Mouse (Mus musculus) lung, embryonic 14.5 days (tissue): ENCODE data around the gene Serpina3j. TPM values are rescaled to one million over a fixed set of nuclear protein-coding genes. Genes with fewer than 3 reads are reported as not detected.
"Not testable (repeated sequence)": the region's sequence is repeated elsewhere in the genome, so short reads cannot be mapped to it uniquely, and the experiment has no call there.

Experiments
- ATAC-seq: fragments of 200-750 bp; cut with Nextera tagmentation; 2 replicates; pipeline ENCODE4 v1.8.0; 2017; ENCODE audit warnings: mild to moderate bottlenecking, moderate TSS enrichment, moderate library complexity; ENCODE audit not compliant: insufficient read depth
- DNase-seq: peaks from one replicate; pipeline ENCODE4 v3.0.0-alpha.2; 2015
- H3K27ac ChIP-seq: fragments of 300-500 bp; sonication (generic); 2 replicates; pipeline ENCODE4 v1.5.1; 2014; ENCODE audit warnings: low read depth, mild to moderate bottlenecking, moderate library complexity
- H3K27me3 ChIP-seq: fragments of 300-500 bp; sonication (generic); 2 replicates; pipeline ENCODE4 v1.6.1; 2014; ENCODE audit warnings: low read length, control low read depth; ENCODE audit not compliant: insufficient read depth
- H3K36me3 ChIP-seq: fragments of 300-500 bp; sonication (generic); 2 replicates; pipeline ENCODE4 v1.6.1; 2014; ENCODE audit warnings: control low read depth; ENCODE audit not compliant: insufficient read depth
- H3K4me1 ChIP-seq: fragments of 300-500 bp; sonication (generic); 2 replicates; pipeline ENCODE4 v1.6.1; 2014; ENCODE audit warnings: antibody characterized with exemption, control low read depth; ENCODE audit not compliant: insufficient read depth
- H3K4me2 ChIP-seq: fragments of 300-500 bp; sonication (generic); 2 replicates; pipeline ENCODE4 v1.6.1; 2014; ENCODE audit warnings: mild to moderate bottlenecking
- H3K4me3 ChIP-seq: fragments of 300-500 bp; sonication (generic); 2 replicates; pipeline ENCODE4 v1.5.1; 2014; ENCODE audit warnings: low read depth, low read length
- H3K9ac ChIP-seq: fragments of 300-500 bp; sonication (generic); 2 replicates; pipeline ENCODE4 v1.6.1; 2014
- H3K9me3 ChIP-seq: fragments of 300-500 bp; sonication (generic); 2 replicates; pipeline ENCODE4 v1.6.1; 2016; ENCODE audit warnings: low read depth, low read length, control low read depth
- CTCF ChIP-seq: IDR thresholded peaks from 2 replicates; pipeline ENCODE4 v1.5.1; 2016; ENCODE audit warnings: antibody characterized with exemption, low read depth
- WGBS: fragments of 180-500 bp; shearing (Covaris S2); extraction: QIAGEN DNeasy Blood & Tissue Kit; methylation state at CpG from one replicate; pipeline ENCODE4 v1.1.7; 2014; 5-methylcytosine and 5-hydroxymethylcytosine counted together
- polyA plus RNA-seq: library from polyadenylated mRNA; unstranded; fragments of >200 nt; fragmentation: Nextera tagmentation; extraction: Ambion mirVana; gene quantifications from 2 replicates; pipeline ENCODE4 v1.2.1, GENCODE M21; 2014

The Serpina3j gene
- polyA plus RNA-seq, 1 experiment from 2014 or later, result not detected

DNA sequence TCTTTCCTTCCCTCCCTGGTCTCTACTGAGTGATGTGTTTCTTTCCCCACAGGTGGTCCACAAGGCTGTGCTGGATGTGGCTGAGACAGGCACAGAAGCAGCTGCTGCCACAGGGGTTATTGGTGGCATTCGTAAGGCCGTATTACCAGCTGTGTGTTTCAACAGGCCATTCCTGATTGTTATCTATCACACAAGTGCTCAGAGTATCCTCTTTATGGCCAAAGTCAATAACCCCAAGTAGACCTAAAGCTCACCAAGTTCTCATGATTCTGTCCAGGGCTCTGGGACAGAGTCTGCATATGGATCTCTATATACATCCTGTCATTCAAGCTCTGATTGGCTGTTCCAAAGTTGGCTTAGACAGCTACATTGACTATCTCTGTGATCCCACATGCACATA, 30.8 kb downstream of the Serpina3j start:
- no peaks in the 10 kb centered on the region for H3K9me3 ChIP-seq
- 66% methylated on average over 2 of the region's 2 CpGs for WGBS
- no peak overlapping the region for H3K4me2 ChIP-seq
- no peak for ATAC-seq
- no peaks in the 10 kb centered on the region for H3K36me3 ChIP-seq
- no peak for TF ChIP-seq CTCF
- H3K27me3 ChIP-seq, result no peaks in the 10 kb centered on the region
- H3K4me1 ChIP-seq, result no peaks in the 10 kb centered on the region
- H3K4me3 ChIP-seq, result no peak overlapping the region
- no peak overlapping the region for H3K27ac ChIP-seq
- no peak for DNase-seq
- no peak overlapping the region for H3K9ac ChIP-seq

DNA sequence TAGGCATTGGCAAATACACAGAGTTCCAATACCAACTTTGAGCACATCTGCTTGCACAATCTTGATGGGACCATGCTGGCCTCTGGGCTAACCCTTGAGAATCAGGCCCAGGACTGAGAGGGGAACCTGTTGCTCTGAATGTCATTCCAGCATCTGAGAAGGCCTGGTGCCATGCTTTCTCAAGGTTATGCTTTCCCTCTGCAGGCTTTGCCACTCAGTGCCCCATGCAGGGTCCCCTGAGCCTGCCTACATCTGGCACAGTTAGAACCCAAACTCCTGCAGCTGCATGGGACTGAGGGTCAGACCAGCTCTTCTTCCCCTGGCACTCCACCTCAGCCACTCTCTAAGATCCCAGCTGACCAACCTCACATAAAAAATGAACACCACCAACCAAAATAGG, 31.4 kb downstream of the Serpina3j start:
- ATAC-seq, result no peak
- Histone ChIP-seq H3K9me3 (no peaks in the 10 kb centered on the region), H3K27me3 (no peaks in the 10 kb centered on the region), H3K9ac (no peak overlapping the region), H3K36me3 (no peaks in the 10 kb centered on the region), H3K4me1 (no peaks in the 10 kb centered on the region), H3K4me3 (no peak overlapping the region), H3K4me2 (no peak overlapping the region), H3K27ac (no peak overlapping the region)
- no peak for DNase-seq
- no peak for TF ChIP-seq CTCF

DNA sequence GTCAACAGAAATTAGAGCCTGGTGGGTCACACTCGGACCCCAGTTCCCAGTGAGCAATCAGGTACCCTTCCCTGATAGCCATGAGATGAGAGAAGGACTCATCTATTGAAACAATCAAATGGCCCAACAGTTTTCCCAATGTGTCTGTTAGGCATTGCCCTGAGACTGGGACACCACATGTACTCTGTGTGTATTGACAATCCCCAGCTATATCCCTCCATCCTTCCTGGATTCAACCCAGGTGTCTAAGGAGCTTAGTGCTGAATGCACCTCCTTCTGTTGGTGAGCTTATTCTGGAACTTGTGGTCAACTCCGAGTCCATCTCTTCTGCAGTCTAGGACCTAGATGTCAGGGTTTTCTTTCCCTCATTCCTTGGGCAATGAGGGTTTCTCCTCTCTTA, 32.7 kb downstream of the Serpina3j start:
- 81% methylated on average over 2 of the region's 2 CpGs for WGBS
- H3K36me3 ChIP-seq, result no peaks in the 10 kb centered on the region
- H3K27ac ChIP-seq, result no peak overlapping the region
- no peak for ATAC-seq
- no peak overlapping the region for H3K4me2 ChIP-seq
- DNase-seq, result no peak
- no peaks in the 10 kb centered on the region for H3K27me3 ChIP-seq
- no peak overlapping the region for H3K4me3 ChIP-seq
- H3K9ac ChIP-seq, result no peak overlapping the region
- no peaks in the 10 kb centered on the region for H3K9me3 ChIP-seq
- TF ChIP-seq CTCF, result no peak
- no peaks in the 10 kb centered on the region for H3K4me1 ChIP-seq

DNA sequence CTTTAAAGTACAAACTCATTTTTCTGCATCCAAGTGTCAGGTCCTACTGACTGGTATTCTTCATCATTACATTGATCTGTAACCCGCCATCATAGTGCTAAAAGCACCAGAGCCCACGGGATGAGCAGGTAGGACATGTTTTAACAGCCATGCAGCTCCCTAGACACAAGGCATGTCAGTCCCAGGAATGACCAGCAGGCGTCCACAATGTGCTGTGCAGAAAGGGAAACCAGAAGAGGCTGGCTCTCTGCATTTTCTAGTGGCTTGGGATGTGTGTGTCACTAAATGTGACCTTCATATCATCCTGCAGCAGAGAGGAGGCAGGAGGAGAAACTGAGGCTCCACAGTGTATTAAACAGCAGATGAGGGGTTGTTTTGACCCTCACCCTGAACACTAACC, 37.5 kb downstream of the Serpina3j start:
- ATAC-seq, H3K9me3 ChIP-seq, H3K4me3 ChIP-seq, H3K36me3 ChIP-seq, H3K4me2 ChIP-seq, H3K9ac ChIP-seq, H3K4me1 ChIP-seq, H3K27me3 ChIP-seq, H3K27ac ChIP-seq: not testable (repeated sequence)
- 26% methylated on average over 3 of the region's 3 CpGs for WGBS
- DNase-seq, result peak; percentile 63
- TF ChIP-seq CTCF, result peak; percentile 60

DNA sequence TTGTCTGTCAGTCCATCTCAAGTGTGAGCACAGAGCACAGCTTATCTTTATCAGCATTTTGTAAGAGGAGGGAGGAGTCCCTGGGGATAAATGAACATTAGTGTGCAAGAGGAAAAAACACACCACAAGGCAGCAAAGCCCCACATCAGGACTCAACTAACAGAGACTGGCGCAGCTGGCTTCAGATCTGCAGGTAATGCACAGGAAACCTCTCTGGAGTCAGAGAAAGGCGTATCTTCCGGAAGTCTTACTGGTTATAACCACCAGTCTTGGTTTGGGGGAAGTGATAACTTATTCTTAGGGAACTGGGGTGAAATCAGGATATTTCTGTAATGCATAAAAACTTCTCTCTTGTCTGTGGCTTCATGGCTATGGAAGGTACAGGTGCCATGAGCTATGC, 41.7 kb downstream of the Serpina3j start:
- H3K9ac ChIP-seq, result no peak overlapping the region
- no peak overlapping the region for H3K4me2 ChIP-seq
- no peaks in the 10 kb centered on the region for H3K4me1 ChIP-seq
- H3K4me3 ChIP-seq, result no peak overlapping the region
- TF ChIP-seq CTCF, result no peak
- WGBS, result 87% methylated on average over 3 of the region's 3 CpGs
- H3K9me3 ChIP-seq, result no peaks in the 10 kb centered on the region
- H3K27ac ChIP-seq, result no peak overlapping the region
- no peak for DNase-seq
- ATAC-seq, result no peak
- no peaks in the 10 kb centered on the region for H3K27me3 ChIP-seq
- no peaks in the 10 kb centered on the region for H3K36me3 ChIP-seq

DNA sequence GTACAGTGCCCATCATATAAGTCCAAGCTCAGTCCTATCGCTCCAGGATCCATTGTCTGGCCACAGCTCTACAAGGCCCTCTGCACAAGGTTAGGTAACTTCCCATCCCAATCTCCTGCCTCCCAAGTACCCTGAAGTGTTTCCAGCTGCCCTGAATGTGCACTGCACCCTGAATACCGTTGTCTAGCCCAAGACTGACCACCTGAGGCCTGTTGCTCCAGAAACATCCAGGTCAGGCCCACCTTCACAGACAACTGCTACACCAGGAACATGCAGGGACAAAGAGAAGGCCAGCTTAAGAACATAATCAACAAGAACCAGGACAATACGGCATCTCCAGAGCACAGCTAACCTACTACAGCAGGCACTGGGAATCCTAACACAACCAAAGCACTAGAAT, 55.6 kb downstream of the Serpina3j start:
- H3K36me3 ChIP-seq, result no peaks in the 10 kb centered on the region
- H3K9me3 ChIP-seq, result no peaks in the 10 kb centered on the region
- H3K27ac ChIP-seq, result no peak overlapping the region
- no peak overlapping the region for H3K9ac ChIP-seq
- ATAC-seq (no peak), DNase-seq (no peak)
- no peaks in the 10 kb centered on the region for H3K27me3 ChIP-seq
- H3K4me3 ChIP-seq, result no peak overlapping the region
- H3K4me2 ChIP-seq, result no peak overlapping the region
- no peak for TF ChIP-seq CTCF
- H3K4me1 ChIP-seq, result no peaks in the 10 kb centered on the region
- WGBS, result 87% methylated on average over 3 of the region's 3 CpGs

Other genes starting within 250 kb of the Serpina3j start
- gene Serpina5, start 213.4 kb upstream of the Serpina3j start, polyA plus RNA-seq, result not detected in 2 replicates
- not detected in 2 replicates for gene Serpina3a, start 201.8 kb upstream of the Serpina3j start, polyA plus RNA-seq
- not detected in 2 replicates for gene Serpina3b, start 186.6 kb upstream of the Serpina3j start, polyA plus RNA-seq
- not detected in 2 replicates for gene Serpina3c, start 160.7 kb upstream of the Serpina3j start, polyA plus RNA-seq
- gene Serpina3f, start 100.0 kb upstream of the Serpina3j start, polyA plus RNA-seq, result 0.12 TPM in 1 of 2 replicates, not detected in the other
- 0.50 and 0.99 TPM in 2 replicates for gene Serpina3g, start 78.3 kb upstream of the Serpina3j start, polyA plus RNA-seq
- not detected in 2 replicates for gene Serpina3i, start 51.4 kb upstream of the Serpina3j start, polyA plus RNA-seq
- not detected in 2 replicates for gene Serpina3k, start 23.9 kb downstream of the Serpina3j start, polyA plus RNA-seq
- gene Serpina3m, start 23.9 kb downstream of the Serpina3j start, polyA plus RNA-seq, result not detected in 2 replicates
- not detected in 2 replicates for gene Serpina3n, start 92.2 kb downstream of the Serpina3j start, polyA plus RNA-seq
- gene Gsc, start 158.8 kb downstream of the Serpina3j start, polyA plus RNA-seq, result 0.34 TPM in 1 of 2 replicates, not detected in the other